Mouse (Mus musculus): ENCODE data around the gene Orc4. TPM values are rescaled to one million over a fixed set of nuclear protein-coding genes. Genes with fewer than 3 reads are reported as not detected.
"Not testable (repeated sequence)": the region's sequence is repeated elsewhere in the genome, so short reads cannot be mapped to it uniquely, and the experiment has no call there.

The Orc4 gene
- polyA plus RNA-seq, 1 experiment, result 7.8 TPM

DNA sequence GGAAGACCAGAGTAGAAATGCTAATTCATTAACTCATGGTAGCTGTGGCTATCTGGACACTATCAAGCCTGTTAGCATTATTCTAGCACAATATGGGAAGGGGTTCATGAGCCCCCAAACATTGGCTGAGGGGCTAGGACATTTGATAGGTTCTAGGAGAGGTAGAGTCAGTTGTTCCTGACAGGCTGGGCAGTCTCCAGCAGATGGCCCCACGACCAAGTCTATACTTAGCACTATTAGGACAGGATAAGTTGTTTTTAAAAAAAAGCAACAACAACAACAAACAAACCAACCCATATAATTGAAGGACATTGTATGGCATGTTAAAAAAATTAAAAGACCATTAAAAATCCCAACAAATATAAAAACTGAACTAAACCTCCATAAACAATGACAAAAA, 35.9 kb downstream of the Orc4 start:
- WGBS, result 59% methylated on average over 1 of the region's 1 CpGs
- TF ChIP-seq POLR2A (IDR thresholded peaks at IDR 0.05; ENCODE audit: borderline replicate concordance, extremely low read depth, low read depth, low read length) (no peak), CTCF (IDR thresholded peaks at IDR 0.05; ENCODE audit: insufficient read depth, low read length) (no peak)
- DNase-seq, result no peak
- Histone ChIP-seq H3K4me3 (replicated peaks; ENCODE audit: extremely low read depth, low read depth, low read length) (no peak overlapping the region), H3K4me1 (ENCODE audit: control insufficient read depth, insufficient read depth, low read length) (no peaks in the 10 kb centered on the region)

DNA sequence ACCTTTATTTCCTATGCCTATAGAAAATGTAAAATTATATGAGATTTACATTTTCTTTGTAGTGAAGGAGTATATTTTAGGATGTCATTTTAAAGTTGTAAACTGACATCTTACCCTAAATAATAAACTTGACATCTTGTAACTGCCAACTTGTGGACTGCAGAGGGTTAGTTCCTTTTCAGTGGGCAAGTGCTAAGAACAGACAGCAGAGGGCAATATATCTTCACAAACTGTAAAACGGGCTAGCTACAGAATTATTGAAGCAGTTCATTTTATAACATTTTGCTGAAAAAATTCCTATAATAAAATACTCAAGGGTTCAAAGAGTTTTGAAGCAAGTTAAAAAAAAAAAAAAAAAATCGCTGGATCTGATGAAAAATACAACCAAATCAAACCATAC, 41.2 kb downstream of the Orc4 start:
- Histone ChIP-seq H3K4me1 (ENCODE audit: control insufficient read depth, insufficient read depth, low read length) (no peaks in the 10 kb centered on the region), H3K4me3 (replicated peaks; ENCODE audit: extremely low read depth, low read depth, low read length) (no peak overlapping the region)
- TF ChIP-seq CTCF (IDR thresholded peaks at IDR 0.05; ENCODE audit: insufficient read depth, low read length) (0 out of 2 replicates have a peak, but pooled peaks have one; percentile 24), POLR2A (IDR thresholded peaks at IDR 0.05; ENCODE audit: borderline replicate concordance, extremely low read depth, low read depth, low read length) (no peak)
- WGBS, result 41% methylated on average over 2 of the region's 2 CpGs
- no peak for DNase-seq

DNA sequence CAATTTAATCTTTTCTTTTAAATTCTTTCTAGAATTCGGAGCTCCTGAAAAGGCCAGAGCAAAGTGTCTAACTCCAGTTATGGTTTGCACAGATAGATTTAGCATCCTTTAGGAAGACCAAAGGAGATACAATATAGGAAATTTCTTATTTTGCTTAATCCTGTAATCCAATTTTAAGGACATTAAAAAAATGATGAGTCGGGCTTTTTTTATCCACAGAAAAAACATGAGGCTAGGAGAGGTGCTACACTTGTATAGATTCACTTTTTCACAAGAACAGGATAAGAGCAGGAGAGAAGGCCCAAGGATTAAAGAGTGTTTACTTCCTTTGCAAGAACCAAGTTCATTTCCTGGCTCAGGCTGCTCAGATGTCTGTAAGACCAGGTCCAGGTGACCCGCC, 54.9 kb downstream of the Orc4 start:
- H3K4me1 ChIP-seq (ENCODE audit: control insufficient read depth, insufficient read depth, low read length), result no peaks in the 10 kb centered on the region; the same call in 1 of the 2 replicates
- TF ChIP-seq CTCF (IDR thresholded peaks at IDR 0.05; ENCODE audit: insufficient read depth, low read length), result no peak
- no peak for TF ChIP-seq POLR2A (IDR thresholded peaks at IDR 0.05; ENCODE audit: borderline replicate concordance, extremely low read depth, low read depth, low read length)
- 90% methylated on average over 3 of the region's 3 CpGs for WGBS
- no peak for DNase-seq
- no peak overlapping the region for H3K4me3 ChIP-seq (replicated peaks; ENCODE audit: extremely low read depth, low read depth, low read length)

- DNase-seq, result peak; percentile 44
- H3K4me1 ChIP-seq (ENCODE audit: control insufficient read depth, insufficient read depth, low read length), result peaks cover 2% of the 10 kb centered on the region; the same call in 1 of the 2 replicates
- TF ChIP-seq CTCF (IDR thresholded peaks at IDR 0.05; ENCODE audit: insufficient read depth, low read length) (0 out of 2 replicates have a peak, but pooled peaks have one; percentile 5), POLR2A (IDR thresholded peaks at IDR 0.05; ENCODE audit: borderline replicate concordance, extremely low read depth, low read depth, low read length) (no peak)
Observed at GRCm38 (mm10) chr2:48885945-48886344, 64.1 kb downstream of the Orc4 start.

GRCm38 (mm10) chr2:48868199-48868913, 81.7 kb downstream of the Orc4 start:
- 67% methylated on average over 5 of the region's 5 CpGs for WGBS
- DNase-seq, result no peak
- TF ChIP-seq CTCF (IDR thresholded peaks at IDR 0.05; ENCODE audit: insufficient read depth, low read length), result no peak
- no peak for TF ChIP-seq POLR2A (IDR thresholded peaks at IDR 0.05; ENCODE audit: borderline replicate concordance, extremely low read depth, low read depth, low read length)
- H3K4me3 ChIP-seq (replicated peaks; ENCODE audit: extremely low read depth, low read depth, low read length), result no peak overlapping the region
- no peaks in the 10 kb centered on the region; the same call in 1 of the 2 replicates for H3K4me1 ChIP-seq (ENCODE audit: control insufficient read depth, insufficient read depth, low read length)

More at GRCm38 (mm10) chr2:48885945-48886344, 64.1 kb downstream of the Orc4 start:
- H3K4me3 ChIP-seq (replicated peaks; ENCODE audit: extremely low read depth, low read depth, low read length), result no peak overlapping the region

GRCm38 (mm10) chr2:48865596-48865995, 84.5 kb downstream of the Orc4 start:
- DNase-seq; H3K4me1 ChIP-seq (ENCODE audit: control insufficient read depth, insufficient read depth, low read length); H3K4me3 ChIP-seq (replicated peaks; ENCODE audit: extremely low read depth, low read depth, low read length): not testable (repeated sequence)
- 94% methylated on average over 6 of the region's 6 CpGs for WGBS

Other genes with a start within 250 kb of the Orc4 start
- gene Acvr2a, start 136.2 kb downstream of the Orc4 start, polyA plus RNA-seq (2012; rRNA removed), result 5.8 and 6.4 TPM in 2 replicates
- 4.9 and 8.7 TPM in 2 replicates for gene Mbd5, start 769 bp downstream of the Orc4 start, polyA plus RNA-seq (2012; rRNA removed)